Mouse (Mus musculus): ENCODE measurements around the gene Hivep1. TPM values are rescaled to one million over a fixed set of nuclear protein-coding genes. Genes with fewer than 3 reads are reported as not detected.

Gene Hivep1
- polyA plus RNA-seq, 1 experiment from 2014 or later: 15.9 TPM

DNA sequence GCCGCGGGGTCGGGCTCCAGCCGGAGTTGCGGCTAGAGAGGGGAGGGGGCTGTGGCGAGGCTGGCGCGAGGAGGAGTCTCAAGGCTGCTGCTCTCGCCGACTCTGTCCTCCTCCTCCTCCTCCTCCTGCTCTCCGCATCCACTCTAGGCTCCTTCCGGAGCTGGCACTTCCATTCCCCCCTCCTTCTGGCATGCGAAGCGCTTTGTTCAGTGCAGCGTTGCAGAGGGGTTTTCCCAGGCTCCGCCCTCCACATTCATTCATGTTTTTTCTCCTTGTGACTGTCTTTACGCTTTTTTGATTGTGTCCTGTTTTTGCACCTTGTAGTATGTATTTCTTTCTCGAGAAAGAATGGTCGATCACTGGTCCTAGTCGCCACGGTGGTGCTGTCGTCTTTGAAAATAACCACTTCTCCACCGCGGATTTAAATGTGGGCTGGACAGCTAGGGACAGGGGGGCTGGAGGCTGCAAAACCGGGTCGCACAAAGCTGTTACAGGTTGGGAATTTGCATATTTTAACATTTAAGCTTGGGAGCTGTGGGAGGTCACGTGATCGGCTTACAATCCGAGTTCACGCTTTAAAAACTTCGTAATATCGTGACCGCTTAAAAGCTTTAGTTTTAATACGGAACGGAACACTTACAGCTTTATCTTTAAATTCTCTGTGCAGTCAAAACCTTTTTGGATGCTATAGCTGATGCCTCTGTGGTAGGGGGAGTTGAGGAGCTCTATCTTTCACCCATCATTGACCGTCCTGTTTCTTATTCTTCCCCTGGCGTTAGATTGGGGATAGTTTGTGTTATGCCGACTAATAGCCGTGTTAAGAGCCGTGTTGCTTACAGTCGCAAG, 1.1 kb downstream of the Hivep1 start:
- peaks cover 8% of the 10 kb centered on the region; the same call in 1 of the 2 replicates for H3K4me1 ChIP-seq
- peak; percentile 68 for ATAC-seq (ENCODE audit: insufficient number of reproducible peaks, insufficient read depth, low FRiP score, low TSS enrichment)
- H3K9ac ChIP-seq: peak overlapping the region; percentile 86
- H3K36me3 ChIP-seq: peaks cover 9% of the 10 kb centered on the region; the same call in 1 of the 2 replicates
- peak overlapping the region; percentile 97 for H3K27ac ChIP-seq
- WGBS: under 1% methylated on average over 40 of the region's 41 CpGs
- no peaks in the 10 kb centered on the region for H3K9me3 ChIP-seq
- H3K4me2 ChIP-seq (replicated peaks): peak overlapping the region; percentile 67
- peak overlapping the region; percentile 88 for H3K4me3 ChIP-seq
- no peaks in the 10 kb centered on the region for H3K27me3 ChIP-seq

DNA sequence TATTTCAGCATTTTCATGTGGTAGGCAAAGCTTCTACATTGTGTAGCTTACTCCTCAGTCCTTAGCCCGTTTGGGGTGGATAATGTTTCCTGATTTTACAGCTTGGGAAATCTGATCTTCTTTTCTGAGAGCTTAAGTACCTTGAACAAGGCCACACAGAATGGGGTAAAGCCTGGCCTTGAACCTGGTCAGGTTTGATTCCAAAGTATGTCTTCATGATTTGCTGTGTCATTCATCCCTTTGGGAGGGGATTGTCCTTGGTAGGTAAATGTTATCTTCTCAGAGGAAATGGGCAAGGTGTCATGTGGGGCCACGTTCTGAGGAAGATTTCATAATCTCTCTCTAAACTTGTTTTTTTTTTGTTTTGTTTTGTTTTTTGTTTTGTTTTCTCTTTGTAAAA, 1.8 kb downstream of the Hivep1 start:
- Histone ChIP-seq H3K36me3 (peaks cover 9% of the 10 kb centered on the region; the same call in 1 of the 2 replicates), H3K9ac (peak overlapping the region; percentile 86), H3K4me2 (replicated peaks) (peak overlapping the region; percentile 67), H3K27ac (no peak overlapping the region; the same call in 1 of the 2 replicates), H3K4me1 (peaks cover 8% of the 10 kb centered on the region; the same call in 1 of the 2 replicates), H3K4me3 (peak overlapping the region; percentile 88), H3K27me3 (no peaks in the 10 kb centered on the region), H3K9me3 (no peaks in the 10 kb centered on the region)
- ATAC-seq (ENCODE audit: insufficient number of reproducible peaks, insufficient read depth, low FRiP score, low TSS enrichment): no peak
- 36% methylated on average over 2 of the region's 2 CpGs for WGBS

DNA sequence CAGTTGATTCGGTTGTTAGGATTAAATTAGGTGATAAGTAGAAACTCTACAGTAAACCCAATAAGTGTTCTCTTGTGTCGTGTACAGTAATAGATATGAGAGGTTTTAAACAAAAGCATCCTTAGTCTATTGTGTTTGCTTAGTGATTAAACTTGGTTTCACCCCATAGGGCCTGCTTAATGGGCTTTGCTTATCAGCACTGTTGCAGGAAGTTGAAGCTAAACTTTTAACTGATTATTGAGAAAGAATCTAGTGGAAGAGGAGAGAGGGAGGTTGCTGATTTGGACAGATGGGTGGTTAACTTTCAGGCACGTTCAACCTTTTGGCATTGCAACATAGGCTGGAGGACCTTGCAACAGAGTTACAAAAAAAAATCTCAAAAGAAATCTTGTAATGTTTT, 2.3 kb downstream of the Hivep1 start:
- H3K9ac ChIP-seq: no peak overlapping the region
- H3K36me3 ChIP-seq: peaks cover 11% of the 10 kb centered on the region; the same call in 1 of the 2 replicates
- no peak overlapping the region for H3K27ac ChIP-seq
- H3K27me3 ChIP-seq: no peaks in the 10 kb centered on the region
- no peak overlapping the region for H3K4me3 ChIP-seq
- no peak for ATAC-seq (ENCODE audit: insufficient number of reproducible peaks, insufficient read depth, low FRiP score, low TSS enrichment)
- 74% methylated on average over 3 of the region's 3 CpGs for WGBS
- H3K4me2 ChIP-seq (replicated peaks): no peak overlapping the region
- peaks cover 8% of the 10 kb centered on the region; the same call in 1 of the 2 replicates for H3K4me1 ChIP-seq
- H3K9me3 ChIP-seq: no peaks in the 10 kb centered on the region

- Histone ChIP-seq H3K9me3 (no peaks in the 10 kb centered on the region), H3K27me3 (no peaks in the 10 kb centered on the region), H3K36me3 (peaks cover 18% of the 10 kb centered on the region; the same call in 1 of the 2 replicates), H3K27ac (no peak overlapping the region), H3K4me3 (no peak overlapping the region), H3K4me2 (replicated peaks) (no peak overlapping the region), H3K4me1 (peaks cover 5% of the 10 kb centered on the region; the same call in 1 of the 2 replicates), H3K9ac (no peak overlapping the region)
- ATAC-seq (ENCODE audit: insufficient number of reproducible peaks, insufficient read depth, low FRiP score, low TSS enrichment): no peak
- 97% methylated on average over 2 of the region's 2 CpGs for WGBS
Observed at GRCm38 (mm10) chr13:42056712-42057332, 5.0 kb downstream of the Hivep1 start.

GRCm38 (mm10) chr13:42060846-42061630, 9.2 kb downstream of the Hivep1 start:
- Histone ChIP-seq H3K27ac (no peak overlapping the region), H3K36me3 (peaks cover 31% of the 10 kb centered on the region), H3K27me3 (no peaks in the 10 kb centered on the region), H3K9me3 (no peaks in the 10 kb centered on the region), H3K9ac (no peak overlapping the region), H3K4me1 (no peaks in the 10 kb centered on the region), H3K4me3 (no peak overlapping the region), H3K4me2 (replicated peaks) (no peak overlapping the region)
- ATAC-seq (ENCODE audit: insufficient number of reproducible peaks, insufficient read depth, low FRiP score, low TSS enrichment): no peak
- WGBS: 86% methylated on average over 10 of the region's 10 CpGs

GRCm38 (mm10) chr13:42064257-42064656, 12.4 kb downstream of the Hivep1 start:
- Histone ChIP-seq H3K4me2 (replicated peaks) (no peak overlapping the region), H3K27me3 (no peaks in the 10 kb centered on the region), H3K36me3 (peaks cover 19% of the 10 kb centered on the region), H3K9me3 (no peaks in the 10 kb centered on the region), H3K4me1 (no peaks in the 10 kb centered on the region), H3K27ac (no peak overlapping the region), H3K9ac (no peak overlapping the region), H3K4me3 (no peak overlapping the region)
- no peak for ATAC-seq (ENCODE audit: insufficient number of reproducible peaks, insufficient read depth, low FRiP score, low TSS enrichment)

DNA sequence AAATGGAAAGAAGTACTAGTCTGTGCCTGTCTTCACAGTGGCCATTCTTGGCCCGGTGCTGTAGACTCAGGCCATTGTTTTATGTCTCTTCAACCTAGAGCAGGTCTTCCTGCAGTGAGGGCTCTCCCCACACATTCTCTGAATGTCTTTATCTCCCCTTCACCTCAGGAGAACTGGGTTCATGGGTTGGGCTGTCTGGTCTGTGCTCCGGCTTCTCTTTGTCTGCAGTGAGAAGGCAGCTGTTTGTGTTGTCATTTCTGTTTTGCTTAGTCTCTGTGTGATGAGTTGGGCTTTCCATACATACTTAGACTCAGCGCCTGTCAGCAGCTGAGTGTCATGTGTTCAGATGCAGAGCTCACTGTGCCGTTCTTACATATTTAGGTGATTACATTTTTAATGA, 18.4 kb downstream of the Hivep1 start:
- Histone ChIP-seq H3K9ac (no peak overlapping the region), H3K4me2 (replicated peaks) (no peak overlapping the region), H3K4me3 (no peak overlapping the region), H3K36me3 (0 out of 2 replicates have a peak, but pooled peaks cover 9% of the 10 kb centered on the region), H3K27me3 (no peaks in the 10 kb centered on the region), H3K27ac (no peak overlapping the region), H3K9me3 (no peaks in the 10 kb centered on the region), H3K4me1 (no peaks in the 10 kb centered on the region; the same call in 1 of the 2 replicates)
- WGBS: 74% methylated on average over 4 of the region's 4 CpGs
- no peak for ATAC-seq (ENCODE audit: insufficient number of reproducible peaks, insufficient read depth, low FRiP score, low TSS enrichment)

DNA sequence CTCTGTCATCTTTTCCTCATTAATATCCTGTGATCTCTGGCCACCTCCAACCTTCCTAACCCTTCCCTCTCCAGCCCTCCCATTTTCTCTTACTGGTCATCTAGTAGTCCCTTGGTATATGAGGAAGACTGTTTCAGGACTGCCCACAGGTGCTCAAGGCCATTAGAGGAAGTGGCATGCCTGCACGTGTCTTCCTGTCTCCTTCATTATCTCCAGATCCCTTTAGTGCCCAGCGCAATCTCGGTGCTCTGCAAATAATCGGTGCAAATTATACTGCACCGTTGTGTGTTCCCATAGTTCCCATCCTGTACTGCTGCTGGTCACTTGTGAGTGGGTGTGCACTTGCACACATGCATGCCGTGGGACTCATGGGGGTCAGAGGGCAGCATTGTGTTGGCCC, 19.2 kb downstream of the Hivep1 start:
- Histone ChIP-seq H3K4me1 (no peaks in the 10 kb centered on the region; the same call in 1 of the 2 replicates), H3K27me3 (no peaks in the 10 kb centered on the region), H3K9me3 (no peaks in the 10 kb centered on the region), H3K4me3 (no peak overlapping the region), H3K4me2 (replicated peaks) (no peak overlapping the region), H3K36me3 (0 out of 2 replicates have a peak, but pooled peaks cover 9% of the 10 kb centered on the region), H3K27ac (no peak overlapping the region), H3K9ac (no peak overlapping the region)
- 81% methylated on average over 6 of the region's 6 CpGs for WGBS
- ATAC-seq (ENCODE audit: insufficient number of reproducible peaks, insufficient read depth, low FRiP score, low TSS enrichment): no peak

- 75% methylated on average over 6 of the region's 6 CpGs for WGBS
Observed at GRCm38 (mm10) chr13:42073285-42073684, 21.5 kb downstream of the Hivep1 start.

DNA sequence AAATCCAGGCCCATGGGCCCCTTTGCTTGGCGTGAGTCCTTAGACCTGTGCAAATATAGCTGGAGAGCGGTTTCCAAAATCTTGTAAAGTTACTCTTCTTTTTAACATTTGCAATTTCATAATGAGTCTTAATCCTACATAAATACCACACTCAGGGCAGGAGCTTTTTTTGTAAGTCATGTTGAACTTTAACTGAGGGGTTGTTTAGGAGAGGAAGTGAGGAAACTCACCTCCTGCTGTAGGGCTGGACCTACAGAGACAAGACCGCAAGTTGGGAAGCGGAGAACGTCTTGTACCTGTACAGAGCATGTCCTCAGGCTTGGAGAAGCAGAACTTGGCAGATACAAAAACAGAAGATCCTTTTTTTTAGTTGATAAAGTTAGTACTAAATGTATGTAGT, 23.7 kb downstream of the Hivep1 start:
- Histone ChIP-seq H3K9ac (no peak overlapping the region), H3K4me2 (replicated peaks) (no peak overlapping the region), H3K27ac (no peak overlapping the region), H3K4me3 (no peak overlapping the region), H3K9me3 (no peaks in the 10 kb centered on the region), H3K4me1 (no peaks in the 10 kb centered on the region; the same call in 1 of the 2 replicates), H3K36me3 (0 out of 2 replicates have a peak, but pooled peaks cover 16% of the 10 kb centered on the region), H3K27me3 (no peaks in the 10 kb centered on the region)
- ATAC-seq (ENCODE audit: insufficient number of reproducible peaks, insufficient read depth, low FRiP score, low TSS enrichment): no peak
- 92% methylated on average over 5 of the region's 5 CpGs for WGBS

More at GRCm38 (mm10) chr13:42073285-42073684, 21.5 kb downstream of the Hivep1 start:
- Histone ChIP-seq H3K9me3 (no peaks in the 10 kb centered on the region), H3K9ac (no peak overlapping the region), H3K27me3 (no peaks in the 10 kb centered on the region), H3K4me2 (replicated peaks) (no peak overlapping the region), H3K36me3 (0 out of 2 replicates have a peak, but pooled peaks cover 9% of the 10 kb centered on the region), H3K4me3 (no peak overlapping the region), H3K27ac (no peak overlapping the region), H3K4me1 (no peaks in the 10 kb centered on the region; the same call in 1 of the 2 replicates)
- ATAC-seq (ENCODE audit: insufficient number of reproducible peaks, insufficient read depth, low FRiP score, low TSS enrichment): no peak

GRCm38 (mm10) chr13:42076751-42077302, 25.0 kb downstream of the Hivep1 start:
- no peaks in the 10 kb centered on the region for H3K9me3 ChIP-seq
- no peak overlapping the region for H3K27ac ChIP-seq
- no peak overlapping the region for H3K4me3 ChIP-seq
- 98% methylated on average over 5 of the region's 5 CpGs for WGBS
- no peak overlapping the region for H3K4me2 ChIP-seq (replicated peaks)
- peaks cover 13% of the 10 kb centered on the region for H3K36me3 ChIP-seq
- no peak overlapping the region for H3K9ac ChIP-seq
- no peaks in the 10 kb centered on the region for H3K4me1 ChIP-seq
- H3K27me3 ChIP-seq: no peaks in the 10 kb centered on the region
- no peak for ATAC-seq (ENCODE audit: insufficient number of reproducible peaks, insufficient read depth, low FRiP score, low TSS enrichment)

Measured in embryonic facial prominence, embryonic 12.5 days (tissue).